Mouse (Mus musculus): ENCODE results near the gene Msh5.
"Not testable (repeated sequence)": the region's sequence is repeated elsewhere in the genome, so short reads cannot be mapped to it uniquely, and the experiment has no call there.

DNA sequence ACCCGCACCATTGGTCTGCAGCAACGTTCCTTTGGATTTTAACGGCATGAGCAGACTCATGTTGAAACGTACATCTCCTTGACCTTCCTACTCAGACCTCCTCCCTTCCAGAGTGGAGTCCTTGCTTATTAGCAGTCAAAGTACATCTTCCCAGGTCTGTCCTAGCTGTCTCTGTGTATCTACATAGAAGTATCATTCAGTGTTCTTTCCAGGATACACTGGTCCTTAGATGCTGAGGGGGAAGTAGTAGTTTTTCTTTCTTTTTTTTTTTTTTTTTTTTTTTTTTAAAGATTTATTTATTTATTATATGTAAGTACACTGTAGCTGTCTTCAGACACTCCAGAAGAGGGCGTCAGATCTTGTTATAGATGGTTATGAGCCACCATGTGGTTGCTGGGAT is 40.6 kb downstream of the Msh5 start:
- TF ChIP-seq CTCF (IDR thresholded peaks at IDR 0.05 in 2 of 3, conservative IDR thresholded peaks at IDR 0.05 in 1 of 3; ENCODE audit: control insufficient read depth in 1 of 3, insufficient read depth in 1 of 3, low read depth in 2 of 3, low read length in 3 of 3, poor library complexity in 1 of 3, severe bottlenecking in 1 of 3); USF2 (IDR thresholded peaks at IDR 0.05; ENCODE audit: borderline replicate concordance in 1 of 2, insufficient read depth in 1 of 2, low read depth in 1 of 2, low read length in 2 of 2); POLR2A (IDR thresholded peaks at IDR 0.05; ENCODE audit: control insufficient read depth in 1 of 2, insufficient read depth in 1 of 2, low read depth in 1 of 2, low read length in 2 of 2, poor library complexity in 1 of 2); MAZ (IDR thresholded peaks at IDR 0.05; ENCODE audit: low read depth, low read length); CHD1 (IDR thresholded peaks at IDR 0.05; ENCODE audit: low read depth, low read length): not testable (repeated sequence)

All from MEL (cell line).